Mouse (Mus musculus): ENCODE measurements around the gene Olfr381. TPM values are rescaled to one million over a fixed set of nuclear protein-coding genes. Genes with fewer than 3 reads are reported as not detected.

Olfr381 gene
- not detected for polyA plus RNA-seq (2017; shearing (Covaris generic))

GRCm38 (mm10) chr11:73491503-73491902 lies at the start of gene Olfr381:
Gene Olfr381, minus strand, starts transcription at chr11:73491603.

GRCm38 (mm10) chr11:73517097-73517496 lies 25.7 kb upstream of the Olfr381 start, which contains the start of gene Olfr382:
Gene Olfr382, minus strand, starts transcription at chr11:73517197.

GRCm38 (mm10) chr11:73457408-73457807 lies 34.0 kb downstream of the Olfr381 start, which contains the start of gene Olfr380:
Gene Olfr380, minus strand, starts transcription at chr11:73457508.

Other genes starting within 250 kb of the Olfr381 start
- gene Trpv3, start 224.2 kb downstream of the Olfr381 start, polyA plus RNA-seq (2017; shearing (Covaris generic)): under 1 TPM; 0.06 to 0.50 TPM
- under 1 TPM; 0.13 to 0.60 TPM for gene Aspa, start 162.0 kb downstream of the Olfr381 start, polyA plus RNA-seq (2017; shearing (Covaris generic))
- not detected for gene Gm49340, start 161.9 kb downstream of the Olfr381 start, polyA plus RNA-seq (2017; shearing (Covaris generic))
- not detected for gene Spata22, start 161.9 kb downstream of the Olfr381 start, polyA plus RNA-seq (2017; shearing (Covaris generic))
- gene Olfr20, start 140.8 kb downstream of the Olfr381 start, polyA plus RNA-seq (2017; shearing (Covaris generic)): under 1 TPM in 1 of 2 experiments, not detected in 1; 0.10 TPM
- not detected for gene Olfr376, start 120.4 kb downstream of the Olfr381 start, polyA plus RNA-seq (2017; shearing (Covaris generic))
- gene Olfr1, start 92.0 kb downstream of the Olfr381 start, polyA plus RNA-seq (2017; shearing (Covaris generic)): under 1 TPM in 1 of 2 experiments, not detected in 1; 0.44 TPM
- not detected for gene Olfr378, start 63.1 kb downstream of the Olfr381 start, polyA plus RNA-seq (2017; shearing (Covaris generic))
- gene Olfr380, start 34.1 kb downstream of the Olfr381 start, polyA plus RNA-seq (2017; shearing (Covaris generic)): not detected
- not detected for gene Olfr382, start 25.6 kb upstream of the Olfr381 start, polyA plus RNA-seq (2017; shearing (Covaris generic))
- gene Olfr385, start 101.4 kb upstream of the Olfr381 start, polyA plus RNA-seq (2017; shearing (Covaris generic)): under 1 TPM in 1 of 2 experiments, not detected in 1; 0.10 TPM
- not detected for gene Olfr384, start 107.0 kb upstream of the Olfr381 start, polyA plus RNA-seq (2017; shearing (Covaris generic))
- not detected for gene Zfp735, start 197.2 kb upstream of the Olfr381 start, polyA plus RNA-seq (2017; shearing (Covaris generic))

Measured in inflammation-experienced regulatory T-cells (primary cell).